Mouse (Mus musculus) granulocyte monocyte progenitor cell, adult 5-6 weeks (primary cell): ENCODE data around the gene Smurf1. TPM values are rescaled to one million over a fixed set of nuclear protein-coding genes. Genes with fewer than 3 reads are reported as not detected.
A peak's percentile ranks its signal among the peaks of the same experiment; 100 is the strongest.

Source experiments
- ATAC-seq: replicated peaks from 2 replicates; pipeline ENCODE4 v1.8.0; 2016; ENCODE audit warnings: mild to moderate bottlenecking, moderate TSS enrichment, inconsistent platforms; ENCODE audit not compliant: poor library complexity, severe bottlenecking
- total RNA-seq, 2 experiments: library from RNA; stranded (forward) in 1 of 2; stranded (reverse) in 1 of 2; fragments of 200-712, 200-1000 nt in 1 of 2; fragments of >200 nt in 1 of 2; fragmentation: Nextera tagmentation in 1 of 2; gene quantifications; 2 replicates each; pipeline ENCODE4 v1.2.3; 2014 to 2017

Smurf1 gene
- total RNA-seq (2014; fragmentation: Nextera tagmentation) (2.0 and 5.9 TPM in 2 replicates), total RNA-seq (2017) (3.4 and 4.6 TPM in 2 replicates)

GRCm38 (mm10) chr5:144965639-144966351 lies at the start of gene Smurf1:
TSS of gene Smurf1 (minus strand) at chr5:144965847.
- ATAC-seq: peak; percentile 45

GRCm38 (mm10) chr5:145014278-145014677 lies 48.6 kb upstream of the Smurf1 start:
- ATAC-seq: no peak

- ATAC-seq: no peak
These were observed 43.4 kb upstream of the Smurf1 start for GRCm38 (mm10) chr5:145008878-145009659.

DNA sequence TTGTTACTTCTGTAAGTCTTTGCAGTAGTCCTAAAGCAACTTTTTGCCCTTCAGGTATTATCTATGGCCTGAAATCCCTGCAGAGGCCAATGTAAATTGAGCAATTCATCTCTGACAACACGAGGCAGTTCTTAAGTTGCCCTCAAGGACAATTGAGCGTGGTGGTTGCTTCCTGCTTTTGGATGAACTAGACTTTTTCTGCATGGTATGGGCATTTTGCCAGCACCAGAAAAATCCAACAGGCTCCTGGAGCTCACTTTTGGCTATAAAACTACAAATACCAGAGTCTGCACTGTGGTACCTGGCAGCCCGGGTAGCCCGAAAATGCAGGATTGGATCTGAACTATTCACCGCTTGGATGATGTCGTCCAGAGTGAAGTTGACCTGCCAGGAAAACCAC lies 39.9 kb upstream of the Smurf1 start:
- no peak for ATAC-seq

DNA sequence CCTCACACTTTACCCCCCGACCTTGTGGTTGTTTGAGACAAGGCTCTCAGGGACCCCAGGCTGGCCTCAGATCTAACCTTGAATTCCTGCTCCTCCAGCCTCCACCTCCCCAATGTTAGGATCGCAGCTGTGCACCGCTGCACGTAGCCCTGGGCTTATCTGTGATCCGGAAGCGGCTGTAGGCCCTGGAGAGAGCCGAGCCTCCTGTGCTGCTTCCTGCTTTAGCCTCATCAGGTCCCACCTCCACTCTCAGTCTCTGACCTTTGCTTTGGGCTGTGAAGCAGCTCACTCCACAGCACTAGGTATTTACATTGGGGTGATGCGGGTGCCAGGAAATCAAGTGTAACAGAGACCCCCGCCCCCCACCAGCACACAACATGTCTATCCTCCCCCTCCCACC lies 38.8 kb upstream of the Smurf1 start:
- no peak for ATAC-seq

DNA sequence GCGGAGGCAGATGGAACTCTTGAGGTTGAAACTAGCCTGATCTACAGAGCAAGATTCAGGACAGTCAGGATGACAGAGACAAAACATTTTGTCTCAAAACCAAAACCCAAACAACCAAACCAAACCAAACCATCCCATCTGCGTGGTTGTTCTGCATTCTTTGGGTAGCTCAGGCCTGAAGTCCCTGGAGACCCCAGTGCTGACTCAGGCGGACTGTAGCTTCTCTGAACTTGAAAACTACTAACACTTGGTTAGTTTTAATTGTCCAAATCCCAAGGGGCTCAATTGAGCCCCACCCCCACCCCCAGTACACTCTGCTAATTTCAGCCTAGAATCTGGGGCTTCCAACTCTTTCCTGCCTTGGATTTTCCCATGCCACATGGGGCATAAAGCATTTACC lies 37.7 kb upstream of the Smurf1 start:
- ATAC-seq: no peak

DNA sequence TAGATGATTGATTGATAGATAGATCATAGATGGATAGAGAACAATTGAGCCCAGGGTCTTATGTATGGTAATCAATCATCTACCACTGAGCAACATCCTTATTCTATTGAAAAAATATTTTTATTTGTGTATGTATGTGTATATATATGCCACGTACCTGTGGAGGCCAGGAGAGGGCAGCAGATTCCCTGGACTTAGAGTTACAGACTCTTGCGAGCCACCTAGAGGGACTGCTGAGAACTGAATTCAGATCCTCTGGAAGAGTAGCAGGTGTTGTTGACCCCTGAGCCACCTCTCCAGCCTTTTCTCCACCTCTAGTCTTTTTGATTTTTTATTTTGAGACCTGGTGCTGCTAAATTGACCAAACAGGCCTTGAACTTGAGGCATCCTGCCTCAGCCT lies 32.8 kb upstream of the Smurf1 start:
- peak; percentile 92 for ATAC-seq

DNA sequence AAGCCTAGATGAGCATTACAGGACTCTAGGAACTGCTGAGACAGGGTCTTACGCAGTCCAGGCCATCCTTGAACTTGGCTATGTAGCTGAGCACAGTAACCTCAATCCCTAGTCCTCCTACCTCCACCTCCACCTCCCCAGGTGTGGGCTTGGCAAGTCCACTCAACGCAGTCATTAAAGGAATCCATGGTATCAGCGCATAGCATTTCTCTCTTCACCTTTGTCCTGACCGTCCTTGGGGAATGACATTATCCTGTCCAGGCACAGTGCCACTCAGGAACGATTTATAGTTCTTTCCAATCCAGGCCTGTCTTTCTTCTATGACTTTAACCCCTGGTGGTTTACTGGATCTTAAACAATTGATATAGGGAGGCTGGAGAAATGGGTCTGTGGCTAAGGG lies 24.8 kb upstream of the Smurf1 start:
- no peak for ATAC-seq

GRCm38 (mm10) chr5:144990051-144990450 lies 24.4 kb upstream of the Smurf1 start:
- no peak for ATAC-seq

- 0 out of 2 replicates have a peak, but pooled peaks have one; percentile 8 for ATAC-seq
These were observed 23.4 kb upstream of the Smurf1 start for GRCm38 (mm10) chr5:144989061-144989405.

- ATAC-seq: peak; percentile 34; the same call in 1 of the 2 replicates
These were observed 22.9 kb upstream of the Smurf1 start for GRCm38 (mm10) chr5:144988340-144989060.

DNA sequence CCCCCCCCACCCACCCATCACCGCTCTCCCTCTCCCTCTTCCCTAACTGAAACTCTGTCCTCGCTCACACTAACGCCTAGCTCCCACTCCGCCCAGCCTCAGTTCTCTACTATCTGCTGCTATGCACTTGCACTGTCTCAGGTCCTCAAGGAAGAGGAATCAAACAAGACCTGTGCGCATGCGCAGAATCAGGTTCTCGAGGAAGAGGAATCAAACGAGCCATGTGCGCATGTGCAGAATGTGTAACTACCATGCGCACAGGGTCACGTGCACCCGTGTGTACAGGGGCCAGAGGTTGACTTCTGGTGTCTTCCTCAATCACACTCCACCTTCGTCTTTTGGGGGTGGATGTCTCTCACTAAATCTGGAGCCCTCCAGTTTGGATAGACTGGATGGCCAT lies 21.9 kb upstream of the Smurf1 start:
- no peak for ATAC-seq

DNA sequence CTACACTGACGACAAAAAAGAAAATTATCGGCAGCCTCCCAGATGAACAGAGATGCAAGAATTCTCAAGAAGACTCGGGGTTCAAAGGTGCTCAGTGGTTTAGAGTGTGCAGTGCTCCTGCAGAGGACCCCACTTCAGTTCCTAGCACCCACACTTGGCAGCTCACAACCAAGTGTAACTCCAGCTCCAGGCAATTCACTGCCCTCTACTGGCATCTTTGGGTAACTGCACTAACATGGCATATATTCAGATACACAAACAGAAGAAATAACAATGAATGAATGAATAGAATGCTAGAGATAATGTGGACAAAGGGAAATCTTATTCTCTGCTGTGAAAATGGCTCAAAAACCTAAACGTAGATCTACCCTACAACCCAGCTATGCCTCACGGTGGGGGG lies 19.2 kb upstream of the Smurf1 start:
- no peak for ATAC-seq

- ATAC-seq: no peak
These were observed 17.6 kb upstream of the Smurf1 start for GRCm38 (mm10) chr5:144983227-144983626.

GRCm38 (mm10) chr5:144979110-144979509 lies 13.5 kb upstream of the Smurf1 start:
- no peak for ATAC-seq

DNA sequence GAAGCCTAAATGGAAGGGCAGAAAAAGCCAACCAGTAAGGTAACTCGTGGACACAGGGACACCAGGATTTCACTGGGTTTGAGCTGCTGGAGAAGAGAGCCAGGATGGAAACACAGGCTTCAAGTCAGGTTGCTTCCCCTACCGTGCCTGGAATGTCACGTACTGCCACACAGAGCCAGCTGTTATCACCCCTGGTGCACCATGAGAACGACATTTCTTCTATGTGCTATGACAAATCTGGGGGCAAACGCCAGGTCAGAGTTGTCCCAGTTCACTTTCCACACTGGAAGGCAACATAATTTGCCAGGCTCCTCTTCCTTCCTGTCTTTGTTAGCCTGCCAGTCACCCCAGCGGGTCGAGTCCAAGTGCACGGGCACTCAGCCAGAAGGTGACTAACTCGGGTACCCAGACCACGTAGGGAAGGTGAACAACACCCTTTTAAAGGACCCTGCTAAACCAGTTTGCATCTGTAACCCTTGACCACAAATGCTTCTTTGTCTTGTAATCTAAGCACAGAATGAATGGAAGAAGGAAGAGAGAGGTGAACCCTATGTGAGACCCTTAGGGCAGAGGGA lies 13.0 kb upstream of the Smurf1 start:
- no peak for ATAC-seq

DNA sequence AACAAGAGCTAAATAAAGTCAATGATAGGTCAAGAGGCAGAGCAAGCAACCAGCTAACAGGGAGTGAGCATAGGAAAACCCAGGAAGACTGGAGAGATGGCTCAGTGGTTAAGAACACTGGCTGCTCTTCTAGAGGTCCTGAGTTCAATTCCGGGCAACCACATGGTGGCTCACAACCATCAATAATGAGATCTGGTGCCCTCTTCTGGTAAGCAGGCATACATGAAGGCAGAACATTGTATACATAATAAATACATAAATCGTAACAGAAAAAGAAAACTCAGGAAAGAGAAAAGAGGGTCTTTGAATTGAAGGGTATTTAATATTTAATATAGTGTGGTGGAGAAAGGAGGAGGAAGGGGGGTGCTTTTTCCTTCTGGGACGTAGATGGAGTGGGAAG lies 5.6 kb upstream of the Smurf1 start:
- ATAC-seq: no peak

DNA sequence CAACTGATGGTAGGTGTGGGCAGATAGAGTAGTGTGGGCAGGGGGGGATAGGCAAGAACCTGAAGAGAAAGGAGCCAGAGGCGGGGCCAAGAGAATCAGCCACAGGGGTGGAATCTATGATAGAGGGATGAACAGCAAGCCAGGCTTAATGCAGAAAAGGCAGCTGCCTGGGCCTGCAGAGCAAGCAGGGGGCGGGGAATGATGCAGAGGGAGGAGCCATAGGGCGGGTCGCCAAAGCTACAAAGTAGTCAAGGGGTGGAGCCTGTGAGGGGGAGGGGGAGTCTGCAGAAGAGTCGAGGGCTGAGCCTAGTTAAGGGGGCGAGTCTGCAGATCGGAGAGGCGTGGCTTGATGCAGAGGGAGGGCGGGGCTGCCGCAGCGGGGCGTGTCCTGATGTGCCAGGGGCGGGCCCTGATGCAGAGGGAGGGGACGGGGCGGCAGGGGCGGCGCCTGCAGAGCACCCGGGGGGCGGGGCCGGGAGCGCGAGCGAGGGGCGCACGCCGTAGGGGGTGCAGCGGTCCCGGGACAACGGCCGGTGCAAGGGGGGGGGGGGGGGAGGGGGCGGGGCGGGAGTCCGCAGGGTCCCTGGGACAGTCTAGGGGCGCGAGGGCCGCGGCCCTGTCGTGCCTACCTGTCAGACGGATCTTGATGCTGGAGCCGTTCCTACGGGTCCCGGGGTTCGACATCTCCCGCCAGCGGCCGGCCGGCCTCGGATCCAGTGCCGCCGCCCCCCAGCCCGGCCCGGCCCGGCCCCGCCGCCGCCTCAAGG lies 592 bp downstream of the Smurf1 start:
- ATAC-seq: peak; percentile 77

GRCm38 (mm10) chr5:144964465-144964864 lies 1.2 kb downstream of the Smurf1 start:
- no peak for ATAC-seq

DNA sequence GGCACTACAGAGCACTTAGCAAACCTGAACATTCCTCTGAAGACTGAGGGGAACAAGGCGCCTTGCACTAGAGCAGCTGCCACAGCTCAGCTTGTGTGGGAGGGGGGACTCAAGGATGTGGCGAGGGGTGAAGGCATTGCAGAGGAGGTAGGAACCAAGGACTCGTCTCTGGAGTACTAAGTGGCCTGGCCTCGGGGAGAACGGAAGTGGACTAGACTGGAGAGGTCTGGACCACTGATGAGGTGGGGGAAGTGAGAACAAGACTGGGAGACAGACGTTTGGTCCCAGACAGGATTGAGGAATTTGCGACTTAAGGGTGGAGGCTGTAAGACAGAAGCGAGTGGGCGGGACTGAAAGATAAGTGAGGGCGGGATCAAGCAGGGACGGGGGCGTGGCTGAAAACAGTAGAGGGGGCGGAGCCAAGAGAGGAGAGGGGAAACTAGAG lies 1.8 kb downstream of the Smurf1 start:
- peak; percentile 46 for ATAC-seq
